ENCODE assay signal across 12 mouse cellular contexts in genomic region chr7:139441022-139441421, GRCm38 (mm10). TPM values are rescaled to one million over a fixed set of nuclear protein-coding genes. Genes with fewer than 3 reads are reported as not detected.
A peak's percentile ranks its signal among the peaks of the same experiment; 100 is the strongest.
DNase-seq lines count a peak whose midpoint lies in the region; ATAC-seq lines count a peak whose summit lies in the region.
"Had no signal": no experiment of that assay in that cellular context is flagged by ENCODE, and none has a peak within 500 bp of the region (broad histone marks: within the 10 kb centered on the region; RNA-seq: fewer than 3 reads in every experiment).

No protein-coding gene starts in this region.

- H3K4me2 ChIP-seq in forebrain, embryonic 14.5 days (ENCODE audit: low read length) = no peak overlapping the region
- no peak overlapping the region for H3K4me2 ChIP-seq in forebrain, embryonic 16.5 days (ENCODE audit: low read length)
- H3K4me2 ChIP-seq in hindbrain, embryonic 11.5 days (replicated peaks; ENCODE audit: low read depth, low read length) = no peak overlapping the region
- H3K4me2 ChIP-seq in midbrain, embryonic 11.5 days = no peak overlapping the region
- H3K4me2 ChIP-seq in midbrain, embryonic 15.5 days = no peak overlapping the region

- H3K27me3 ChIP-seq in forebrain, embryonic 14.5 days (replicated peaks; ENCODE audit: control insufficient read depth, insufficient read depth, low read length) = no peaks in the 10 kb centered on the region
- no peaks in the 10 kb centered on the region for H3K27me3 ChIP-seq in forebrain, embryonic 16.5 days (replicated peaks; ENCODE audit: control insufficient read depth, insufficient read depth, low read length)
- H3K27me3 ChIP-seq in hindbrain, embryonic 10.5 days (ENCODE audit: insufficient read depth, poor library complexity, severe bottlenecking) = no peaks in the 10 kb centered on the region
- H3K27me3 ChIP-seq in hindbrain, embryonic 11.5 days (ENCODE audit: control insufficient read depth, insufficient read depth, low read length) = no peaks in the 10 kb centered on the region
- no peaks in the 10 kb centered on the region; the same call in 1 of the 2 replicates for H3K27me3 ChIP-seq in midbrain, embryonic 11.5 days (ENCODE audit: control insufficient read depth, insufficient read depth, low read length)
- H3K27me3 ChIP-seq in midbrain, embryonic 15.5 days (replicated peaks) = no peaks in the 10 kb centered on the region
- H3K27me3 ChIP-seq in embryonic facial prominence, embryonic 10.5 days (replicated peaks; ENCODE audit: low read depth, poor library complexity, severe bottlenecking) = no peaks in the 10 kb centered on the region

- no peaks in the 10 kb centered on the region for H3K9me3 ChIP-seq in forebrain, embryonic 14.5 days (replicated peaks; ENCODE audit: control insufficient read depth, low read length)
- H3K9me3 ChIP-seq in forebrain, embryonic 16.5 days (ENCODE audit: control insufficient read depth, low read length) = no peaks in the 10 kb centered on the region
- no peaks in the 10 kb centered on the region for H3K9me3 ChIP-seq in hindbrain, embryonic 10.5 days
- no peaks in the 10 kb centered on the region for H3K9me3 ChIP-seq in hindbrain, embryonic 11.5 days (ENCODE audit: control insufficient read depth, low read length)
- no peaks in the 10 kb centered on the region for H3K9me3 ChIP-seq in midbrain, embryonic 11.5 days (ENCODE audit: control insufficient read depth, low read length)
- H3K9me3 ChIP-seq in midbrain, embryonic 15.5 days = no peaks in the 10 kb centered on the region
- no peaks in the 10 kb centered on the region for H3K9me3 ChIP-seq in embryonic facial prominence, embryonic 10.5 days

- H3K9ac ChIP-seq in forebrain, embryonic 14.5 days (ENCODE audit: low read length) = no peak overlapping the region
- H3K9ac ChIP-seq in forebrain, embryonic 16.5 days (replicated peaks; ENCODE audit: low read depth, low read length) = no peak overlapping the region
- H3K9ac ChIP-seq in hindbrain, embryonic 11.5 days (ENCODE audit: low read depth, low read length) = no peak overlapping the region
- no peak overlapping the region for H3K9ac ChIP-seq in midbrain, embryonic 11.5 days (ENCODE audit: low read length)
- H3K9ac ChIP-seq in midbrain, embryonic 15.5 days = no peak overlapping the region

- H3K36me3 ChIP-seq in forebrain, embryonic 14.5 days (ENCODE audit: control insufficient read depth, insufficient read depth, low read length) = no peaks in the 10 kb centered on the region
- no peaks in the 10 kb centered on the region for H3K36me3 ChIP-seq in forebrain, embryonic 16.5 days (ENCODE audit: control insufficient read depth, insufficient read depth)
- H3K36me3 ChIP-seq in hindbrain, embryonic 10.5 days = no peaks in the 10 kb centered on the region
- H3K36me3 ChIP-seq in hindbrain, embryonic 11.5 days (ENCODE audit: control insufficient read depth, insufficient read depth, low read length) = no peaks in the 10 kb centered on the region
- H3K36me3 ChIP-seq in midbrain, embryonic 11.5 days (ENCODE audit: control insufficient read depth, insufficient read depth, low read length) = no peaks in the 10 kb centered on the region
- H3K36me3 ChIP-seq in midbrain, embryonic 15.5 days (replicated peaks) = no peaks in the 10 kb centered on the region
- H3K36me3 ChIP-seq in embryonic facial prominence, embryonic 10.5 days (replicated peaks) = no peaks in the 10 kb centered on the region
- H3K36me3 ChIP-seq: G1E had no signal

- peak; percentile 20 for DNase-seq in forebrain, embryonic 14.5 days (ENCODE audit: low spot score)
- no peak for DNase-seq in hindbrain, embryonic 10.5 days (ENCODE audit: low spot score)
- no peak for DNase-seq in hindbrain, embryonic 11.5 days (ENCODE audit: low spot score)
- DNase-seq in midbrain, embryonic 11.5 days (ENCODE audit: low spot score, missing footprints) = peak; percentile 54
- DNase-seq in embryonic facial prominence, embryonic 10.5 days (ENCODE audit: low spot score) = no peak
- no peak for DNase-seq in layer of hippocampus, postnatal 36 days
- DNase-seq: adrenal gland, postnatal 14 days; right cerebral cortex, postnatal 4 days; thymus, adult 18-20 months had no signal

- peaks cover 3% of the 10 kb centered on the region; the same call in 1 of the 2 replicates for H3K4me1 ChIP-seq in forebrain, embryonic 14.5 days (ENCODE audit: control insufficient read depth, insufficient read depth, low read length)
- H3K4me1 ChIP-seq in forebrain, embryonic 16.5 days (replicated peaks; ENCODE audit: control insufficient read depth, insufficient read depth, low read length) = peaks cover 10% of the 10 kb centered on the region; the same call in 1 of the 2 replicates
- H3K4me1 ChIP-seq in hindbrain, embryonic 10.5 days (replicated peaks) = peaks cover 47% of the 10 kb centered on the region
- H3K4me1 ChIP-seq in hindbrain, embryonic 11.5 days (replicated peaks; ENCODE audit: control insufficient read depth, insufficient read depth, low read length) = no peaks in the 10 kb centered on the region
- peaks cover 8% of the 10 kb centered on the region; the same call in 1 of the 2 replicates for H3K4me1 ChIP-seq in midbrain, embryonic 11.5 days (ENCODE audit: control insufficient read depth, insufficient read depth, low read length)
- H3K4me1 ChIP-seq in midbrain, embryonic 15.5 days = peaks cover 17% of the 10 kb centered on the region
- H3K4me1 ChIP-seq in embryonic facial prominence, embryonic 10.5 days = peaks cover 54% of the 10 kb centered on the region

- H3K27ac ChIP-seq in forebrain, embryonic 14.5 days (ENCODE audit: low read depth, low read length) = no peak overlapping the region
- no peak overlapping the region for H3K27ac ChIP-seq in forebrain, embryonic 16.5 days (ENCODE audit: low read length)
- peak overlapping the region; percentile 62; the same call in 1 of the 2 replicates for H3K27ac ChIP-seq in hindbrain, embryonic 10.5 days
- no peak overlapping the region for H3K27ac ChIP-seq in hindbrain, embryonic 11.5 days (ENCODE audit: low read depth, low read length)
- no peak overlapping the region for H3K27ac ChIP-seq in midbrain, embryonic 11.5 days (ENCODE audit: low read depth, low read length)
- H3K27ac ChIP-seq in midbrain, embryonic 15.5 days = no peak overlapping the region
- 0 out of 2 replicates have a peak overlapping the region, but pooled peaks have one; percentile 37 for H3K27ac ChIP-seq in embryonic facial prominence, embryonic 10.5 days (replicated peaks)

- H3K4me3 ChIP-seq in forebrain, embryonic 14.5 days (ENCODE audit: low read depth, low read length) = no peak overlapping the region
- H3K4me3 ChIP-seq in forebrain, embryonic 16.5 days (replicated peaks; ENCODE audit: low read length) = no peak overlapping the region
- no peak overlapping the region for H3K4me3 ChIP-seq in hindbrain, embryonic 10.5 days
- no peak overlapping the region for H3K4me3 ChIP-seq in hindbrain, embryonic 11.5 days (ENCODE audit: low read depth, low read length)
- no peak overlapping the region for H3K4me3 ChIP-seq in midbrain, embryonic 11.5 days (ENCODE audit: low read depth, low read length)
- H3K4me3 ChIP-seq in midbrain, embryonic 15.5 days = no peak overlapping the region
- no peak overlapping the region for H3K4me3 ChIP-seq in embryonic facial prominence, embryonic 10.5 days

- 29% methylated on average over 5 of the region's 5 CpGs for WGBS in forebrain, embryonic 14.5 days
- WGBS in forebrain, embryonic 16.5 days = 16% methylated on average over 5 of the region's 5 CpGs
- 33% methylated on average over 5 of the region's 5 CpGs for WGBS in hindbrain, embryonic 10.5 days
- WGBS in hindbrain, embryonic 11.5 days = 32% methylated on average over 5 of the region's 5 CpGs
- 33% methylated on average over 5 of the region's 5 CpGs for WGBS in midbrain, embryonic 11.5 days
- WGBS in midbrain, embryonic 15.5 days = 31% methylated on average over 5 of the region's 5 CpGs
- WGBS in embryonic facial prominence, embryonic 10.5 days = 36% methylated on average over 5 of the region's 5 CpGs

- ATAC-seq in forebrain, embryonic 14.5 days = no peak
- no peak for ATAC-seq in forebrain, embryonic 16.5 days
- ATAC-seq in hindbrain, embryonic 11.5 days (ENCODE audit: low FRiP score) = no peak
- no peak for ATAC-seq in midbrain, embryonic 11.5 days (ENCODE audit: low FRiP score)
- no peak for ATAC-seq in midbrain, embryonic 15.5 days (replicated peaks)

RNA-seq across cellular contexts. Expression of gene Inpp5a, which starts 52.1 kb away (rescaled TPM):
- polyA plus RNA-seq in forebrain, embryonic 14.5 days (2014; fragmentation: Nextera tagmentation; extraction: Ambion mirVana) = 12.4 and 13.0 TPM in 2 replicates
- polyA plus RNA-seq in forebrain, embryonic 16.5 days (2015; fragmentation: Nextera tagmentation; extraction: Ambion mirVana) = 9.3 and 11.2 TPM in 2 replicates
- polyA plus RNA-seq in hindbrain, embryonic 10.5 days (2016; fragmentation: Nextera tagmentation; extraction: Ambion mirVana) = 17.9 and 19.0 TPM in 2 replicates
- 24.1 and 24.2 TPM in 2 replicates for polyA plus RNA-seq in hindbrain, embryonic 11.5 days (2014; fragmentation: Nextera tagmentation; extraction: Ambion mirVana)
- 23.2 and 25.2 TPM in 2 replicates for polyA plus RNA-seq in midbrain, embryonic 11.5 days (2014; fragmentation: Nextera tagmentation; extraction: Ambion mirVana)
- 17.7 and 19.2 TPM in 2 replicates for polyA plus RNA-seq in midbrain, embryonic 15.5 days (2015; fragmentation: Nextera tagmentation; extraction: Ambion mirVana)
- 15.6 and 16.8 TPM in 2 replicates for polyA plus RNA-seq in embryonic facial prominence, embryonic 10.5 days (2016; fragmentation: Nextera tagmentation; extraction: Ambion mirVana)
- 10 to 100 TPM; 38.7 to 42.9 TPM for total RNA-seq in layer of hippocampus, postnatal 36 days (2021)

Comparison
In these comparisons a context has a peak if more than half of its experiments do, and no peak if none do; other contexts are left out.
1. H3K27ac ChIP-seq: peak in hindbrain, embryonic 10.5 days (single experiment) and embryonic facial prominence, embryonic 10.5 days (single experiment); none in forebrain, embryonic 14.5 days (single experiment), forebrain, embryonic 16.5 days (single experiment), hindbrain, embryonic 11.5 days (single experiment), midbrain, embryonic 11.5 days (single experiment) and midbrain, embryonic 15.5 days (single experiment).
2. DNase-seq: peak in forebrain, embryonic 14.5 days (single experiment) and midbrain, embryonic 11.5 days (single experiment); none in hindbrain, embryonic 10.5 days (single experiment), hindbrain, embryonic 11.5 days (single experiment), embryonic facial prominence, embryonic 10.5 days (single experiment) and layer of hippocampus, postnatal 36 days (0 of 2).